Mouse (Mus musculus) cortical plate, adult 2 months (tissue): ENCODE measurements around the gene Asprv1.

Experiments
- CTCF ChIP-seq: fragments of 200-500 bp; IDR thresholded peaks from 2 replicates; pipeline ENCODE4 v1.5.1; 2011; ENCODE audit warnings: mild to moderate bottlenecking, control low read depth, low read length; ENCODE audit not compliant: insufficient read depth; ENCODE audit errors: extremely low read depth
- POLR2A ChIP-seq: fragments of 200-500 bp; IDR thresholded peaks from 2 replicates; pipeline ENCODE4 v1.6.1; 2011; ENCODE audit warnings: mild to moderate bottlenecking, low read length, control low read depth; ENCODE audit not compliant: insufficient read depth; ENCODE audit errors: extremely low read depth

DNA sequence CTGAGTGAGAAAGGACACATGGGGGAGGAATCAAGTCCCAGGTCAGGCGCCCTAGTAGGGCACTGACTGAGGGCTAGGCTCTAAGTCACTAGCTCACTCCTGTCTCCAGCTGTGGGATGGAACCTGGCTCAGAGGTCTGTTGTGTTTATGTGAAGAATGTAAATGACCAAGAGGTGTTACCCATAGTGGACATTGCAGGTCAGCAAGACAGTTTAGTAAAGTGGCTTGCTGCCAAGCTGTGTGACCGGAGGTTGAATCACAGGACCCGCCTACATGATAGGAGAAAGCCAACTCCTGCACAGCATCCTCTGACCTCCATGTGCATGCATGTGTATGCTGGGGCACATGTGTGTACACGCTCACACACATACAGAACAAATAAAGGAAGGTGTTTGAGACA is 17.6 kb downstream of the Asprv1 start:
- TF ChIP-seq POLR2A (no peak), CTCF (no peak)
